Mouse (Mus musculus) ES-Bruce4 (cell line): ENCODE data around the gene Clec16a.

ENCODE experiments used
- CTCF ChIP-seq: IDR thresholded peaks from one replicate; pipeline ENCODE4 v1.8.1; 2011; ENCODE audit warnings: low read depth, low read length
- EP300 ChIP-seq: IDR thresholded peaks from 2 replicates; pipeline ENCODE4 v1.6.1; 2011; ENCODE audit warnings: low read depth, low read length; ENCODE audit not compliant: insufficient read depth
- POLR2A ChIP-seq: IDR thresholded peaks from one replicate; pipeline ENCODE4 v1.8.1; 2011; ENCODE audit warnings: low read length; ENCODE audit not compliant: insufficient read depth

DNA sequence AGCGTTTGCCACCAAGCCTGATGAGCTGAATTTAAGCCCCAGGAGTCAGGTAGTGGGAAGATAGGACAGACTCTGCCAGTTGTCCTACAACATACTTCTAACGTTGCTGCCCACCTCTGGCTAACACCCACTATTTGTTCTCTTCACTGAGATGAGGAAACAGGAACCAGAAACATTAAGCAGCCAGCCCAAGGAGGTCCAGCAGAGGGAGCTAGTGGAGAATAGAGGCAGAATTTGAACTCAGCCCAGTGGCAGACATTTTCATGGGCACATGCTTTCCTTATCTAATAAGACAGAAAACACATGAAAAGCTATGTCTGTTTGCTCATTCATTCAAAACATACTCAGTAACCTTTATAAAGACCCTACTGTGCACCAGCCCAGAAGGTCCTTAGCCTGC, 42.1 kb upstream of the Clec16a start:
- TF ChIP-seq POLR2A (no peak), CTCF (no peak), EP300 (no peak)
